Mouse (Mus musculus) ES-E14 (cell line): ENCODE measurements around the gene Cox10. TPM values are rescaled to one million over a fixed set of nuclear protein-coding genes. Genes with fewer than 3 reads are reported as not detected.

Experiments used
- DNase-seq: peaks from one replicate; pipeline ENCODE4 v3.0.0-alpha.2; 2013; ENCODE audit warnings: low read depth, low spot score
- H3K27ac ChIP-seq: 2 replicates; pipeline ENCODE4 v1.5.1; 2012; ENCODE audit warnings: low read depth, mild to moderate bottlenecking, low read length, moderate library complexity, mixed read lengths; ENCODE audit not compliant: poor library complexity, insufficient read depth, severe bottlenecking
- H3K36me3 ChIP-seq: 2 replicates; pipeline ENCODE4 v1.6.1; 2012; ENCODE audit warnings: mild to moderate bottlenecking, low read length, moderate library complexity, mixed read lengths; ENCODE audit not compliant: control insufficient read depth, poor library complexity, insufficient read depth, severe bottlenecking
- H3K4me1 ChIP-seq, 2 experiments: fragments of 150-350 bp in 1 of 2; sonication (generic) in 1 of 2; 2 replicates each; pipeline ENCODE4 v1.6.1; 2012; ENCODE audit warnings: low read length in 2 of 2, mild to moderate bottlenecking in 1 of 2, mixed read lengths in 1 of 2; ENCODE audit not compliant: control insufficient read depth in 2 of 2, insufficient read depth in 2 of 2, poor library complexity in 1 of 2
- H3K4me3 ChIP-seq, 2 experiments: fragments of 150-350 bp in 1 of 2; sonication (generic) in 1 of 2; 2 replicates each; pipeline ENCODE4 v1.5.1; 2012; ENCODE audit warnings: low read length in 2 of 2, low read depth in 1 of 2, mild to moderate bottlenecking in 1 of 2, mixed read lengths in 1 of 2; ENCODE audit not compliant: insufficient read depth in 1 of 2, poor library complexity in 1 of 2, severe bottlenecking in 1 of 2
- H3K9ac ChIP-seq: 2 replicates; pipeline ENCODE4 v1.6.1; 2012; ENCODE audit warnings: low read depth, mild to moderate bottlenecking, low read length, mixed read lengths; ENCODE audit not compliant: poor library complexity, insufficient read depth, severe bottlenecking
- H3K9me3 ChIP-seq: fragments of 150-350 bp; sonication (generic); 2 replicates; pipeline ENCODE4 v1.6.1; 2012; ENCODE audit warnings: low read depth, mild to moderate bottlenecking, low read length; ENCODE audit not compliant: control insufficient read depth, insufficient read depth
- CHD2 ChIP-seq: IDR thresholded peaks from 2 replicates; pipeline ENCODE4 v1.6.1; 2014; ENCODE audit warnings: mild to moderate bottlenecking, low read depth, low read length, inconsistent platforms
- HCFC1 ChIP-seq: IDR thresholded peaks from 2 replicates; pipeline ENCODE4 v1.6.1; 2012; ENCODE audit warnings: low read length, inconsistent platforms, borderline replicate concordance; ENCODE audit not compliant: insufficient read depth
- MAFK ChIP-seq: IDR thresholded peaks from 2 replicates; pipeline ENCODE4 v1.6.1; 2014; ENCODE audit warnings: mild to moderate bottlenecking, low read depth, low read length, inconsistent platforms; ENCODE audit not compliant: insufficient read depth
- ZC3H11A ChIP-seq: IDR thresholded peaks from 2 replicates; pipeline ENCODE4 v1.6.1; 2012; ENCODE audit warnings: low read depth, mild to moderate bottlenecking, inconsistent platforms, low read length, borderline replicate concordance
- ZNF384 ChIP-seq: IDR thresholded peaks from 2 replicates; pipeline ENCODE4 v1.6.1; 2012; ENCODE audit warnings: low read depth, low read length, inconsistent platforms
- in situ Hi-C, 2 experiments: fragments of 600-800 bp; cut with MboI; formaldehyde crosslinking; loops; one replicate each; pipeline ENCODE4 v1.15.1; 2025; ENCODE audit warnings: low sequenced_read_pairs in 2 of 2, inconsistent platforms in 1 of 2; ENCODE audit not compliant: unreplicated experiment in 2 of 2
- total RNA-seq: library from RNA; depleted of rRNA; stranded (reverse); fragments of 300-350 nt; gene quantifications from 2 replicates; pipeline ENCODE4 v1.2.3, GENCODE M21; 2012

Cox10 gene
- total RNA-seq, 1 experiment = 24.8 TPM

GRCm38 (mm10) chr11:64115822-64116221 lies 36.6 kb upstream of the Cox10 start:
- H3K27ac ChIP-seq = no peak overlapping the region
- in situ Hi-C loops = no loop called here
- H3K4me1 ChIP-seq = peaks cover 2 to 8% of the 10 kb centered on the region in 2 experiments; a peak in 3 of 4 replicates
- no peak overlapping the region for H3K4me3 ChIP-seq
- H3K9me3 ChIP-seq = no peaks in the 10 kb centered on the region
- H3K36me3 ChIP-seq = no peaks in the 10 kb centered on the region
- H3K9ac ChIP-seq = no peak overlapping the region
- DNase-seq = no peak
- TF ChIP-seq MAFK = no peak
- no peak for TF ChIP-seq CHD2
- no peak for TF ChIP-seq HCFC1
- TF ChIP-seq ZNF384 = no peak
- TF ChIP-seq ZC3H11A = no peak

- H3K9ac ChIP-seq = no peak overlapping the region
- H3K9me3 ChIP-seq = no peaks in the 10 kb centered on the region
- no peaks in the 10 kb centered on the region for H3K36me3 ChIP-seq
- in situ Hi-C loops = no loop called here
- DNase-seq = no peak
- H3K4me1 ChIP-seq = peaks cover 2 to 8% of the 10 kb centered on the region in 2 experiments; a peak in 3 of 4 replicates
- H3K27ac ChIP-seq = no peak overlapping the region
- TF ChIP-seq MAFK (no peak), CHD2 (no peak), ZC3H11A (no peak)
- H3K4me3 ChIP-seq = no peak overlapping the region
These were observed 35.8 kb upstream of the Cox10 start for GRCm38 (mm10) chr11:64115101-64115500.

GRCm38 (mm10) chr11:64100060-64100459 lies 20.8 kb upstream of the Cox10 start:
- Histone ChIP-seq H3K9me3 (no peaks in the 10 kb centered on the region), H3K27ac (no peak overlapping the region), H3K4me1 (no peaks in the 10 kb centered on the region), H3K4me3 (no peak overlapping the region), H3K9ac (no peak overlapping the region), H3K36me3 (no peaks in the 10 kb centered on the region)
- in situ Hi-C loops = no loop called here
- DNase-seq = no peak
- TF ChIP-seq ZC3H11A (no peak), ZNF384 (no peak), HCFC1 (no peak), MAFK (no peak), CHD2 (no peak)

GRCm38 (mm10) chr11:64093058-64093457 lies 13.8 kb upstream of the Cox10 start:
- H3K36me3 ChIP-seq = no peaks in the 10 kb centered on the region
- DNase-seq = no peak
- H3K9me3 ChIP-seq = no peaks in the 10 kb centered on the region
- no peak overlapping the region for H3K4me3 ChIP-seq
- no peak for TF ChIP-seq ZNF384
- no peak for TF ChIP-seq CHD2
- TF ChIP-seq MAFK = no peak
- TF ChIP-seq HCFC1 = no peak
- no peak for TF ChIP-seq ZC3H11A
- peaks cover 5 to 6% of the 10 kb centered on the region in 2 experiments; a peak in 2 of 4 replicates for H3K4me1 ChIP-seq
- no peak overlapping the region for H3K27ac ChIP-seq
- in situ Hi-C loops = no loop called here
- H3K9ac ChIP-seq = no peak overlapping the region

GRCm38 (mm10) chr11:64091150-64091549 lies 11.9 kb upstream of the Cox10 start:
- H3K9ac ChIP-seq = no peak overlapping the region
- in situ Hi-C loops = no loop called here
- H3K4me3 ChIP-seq = no peak overlapping the region
- TF ChIP-seq HCFC1 = no peak
- no peak for TF ChIP-seq MAFK
- TF ChIP-seq CHD2 = no peak
- no peak for TF ChIP-seq ZNF384
- TF ChIP-seq ZC3H11A = no peak
- no peak overlapping the region for H3K27ac ChIP-seq
- no peak for DNase-seq
- no peaks in the 10 kb centered on the region for H3K36me3 ChIP-seq
- H3K9me3 ChIP-seq = no peaks in the 10 kb centered on the region
- H3K4me1 ChIP-seq = peaks cover 5 to 6% of the 10 kb centered on the region in 2 experiments; a peak in 2 of 4 replicates
